Mouse (Mus musculus) Muller cell, postnatal 12 days (primary cell): Measurements from ENCODE around the gene Map1b.

ENCODE experiments used
- DNase-seq: peaks from one replicate; pipeline ENCODE4 v3.0.0-alpha.2; 2015; ENCODE audit errors: inconsistent ontology term

Gene Map1b

GRCm38 (mm10) chr13:99516448-99516881 is at the start of gene Map1b:
Gene Map1b, minus strand, starts transcription at chr13:99516540.
- peak; percentile 85 for DNase-seq

- peak; percentile 54 for DNase-seq
These were observed 48.0 kb upstream of the Map1b start for GRCm38 (mm10) chr13:99564346-99564745.

- no peak for DNase-seq
These were observed 46.7 kb upstream of the Map1b start for GRCm38 (mm10) chr13:99563021-99563420.

DNA sequence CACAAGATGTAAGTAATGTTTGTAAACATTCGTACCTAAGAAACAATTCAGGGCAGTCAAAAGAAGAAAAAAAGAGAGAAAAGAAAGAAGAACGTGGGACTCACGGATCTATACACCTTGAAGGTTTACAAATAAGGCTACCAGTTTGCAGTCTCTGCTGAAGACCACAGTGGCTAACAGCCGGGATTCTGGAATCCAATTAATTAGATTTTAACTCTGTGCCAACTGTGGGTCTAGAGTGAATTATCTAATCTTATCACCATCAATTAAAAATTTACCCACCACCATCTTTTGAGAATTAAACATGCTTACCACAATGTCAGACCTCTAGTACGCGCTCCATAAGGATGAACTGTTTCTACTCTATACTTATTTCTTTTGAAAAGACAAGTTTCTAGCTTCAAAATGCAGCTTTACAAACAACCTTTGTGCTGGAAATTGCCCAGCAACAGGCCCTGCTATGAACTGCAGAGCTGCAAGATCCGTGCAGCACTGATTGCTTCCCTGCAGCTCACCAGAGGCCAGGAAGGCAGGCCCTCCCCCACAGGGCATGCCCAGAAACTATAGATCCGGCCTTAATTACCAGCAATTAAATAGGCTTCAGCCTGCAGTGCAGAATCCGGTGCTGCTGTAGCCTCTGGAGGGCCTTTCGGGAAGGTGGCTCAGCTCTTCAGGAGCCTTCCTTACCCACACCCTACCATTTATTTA is 45.7 kb upstream of the Map1b start:
- no peak for DNase-seq

GRCm38 (mm10) chr13:99560674-99561639 is 44.6 kb upstream of the Map1b start:
- DNase-seq: no peak

DNA sequence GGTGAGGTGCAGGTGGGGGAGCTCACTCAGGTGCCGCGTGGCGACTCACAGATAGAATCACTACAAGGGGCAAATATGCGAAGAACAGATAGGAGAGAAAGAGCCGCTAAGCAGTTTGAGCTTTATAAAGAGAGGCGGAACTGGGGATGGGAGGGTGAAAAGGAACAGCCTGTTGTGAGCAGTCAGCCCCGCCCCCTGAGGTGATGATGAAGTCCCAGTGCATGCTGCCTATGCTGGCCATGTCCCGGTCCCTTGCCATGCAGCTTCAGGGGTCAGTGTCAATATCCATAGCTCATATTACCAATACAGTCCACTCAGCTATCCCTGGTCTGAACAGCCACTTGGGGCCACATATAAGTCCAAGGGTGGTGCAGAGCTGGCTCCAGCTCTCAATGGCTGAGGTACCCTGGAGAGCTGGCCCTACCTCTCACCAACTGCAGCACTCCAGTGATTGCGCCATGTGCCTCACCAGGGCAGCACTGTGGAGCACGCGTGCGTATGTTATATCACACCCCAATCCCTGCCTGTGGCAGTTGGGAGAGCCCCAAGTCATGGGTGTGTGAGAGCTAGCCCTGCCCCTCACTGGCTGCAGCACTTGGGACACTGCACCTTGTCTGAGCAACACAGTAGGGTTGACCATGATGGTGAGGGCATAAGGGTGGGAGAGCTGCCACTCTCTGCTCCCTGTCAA is 42.0 kb upstream of the Map1b start:
- no peak for DNase-seq

GRCm38 (mm10) chr13:99557813-99558212 is 41.5 kb upstream of the Map1b start:
- DNase-seq: no peak

GRCm38 (mm10) chr13:99557331-99557730 is 41.0 kb upstream of the Map1b start:
- no peak for DNase-seq

DNA sequence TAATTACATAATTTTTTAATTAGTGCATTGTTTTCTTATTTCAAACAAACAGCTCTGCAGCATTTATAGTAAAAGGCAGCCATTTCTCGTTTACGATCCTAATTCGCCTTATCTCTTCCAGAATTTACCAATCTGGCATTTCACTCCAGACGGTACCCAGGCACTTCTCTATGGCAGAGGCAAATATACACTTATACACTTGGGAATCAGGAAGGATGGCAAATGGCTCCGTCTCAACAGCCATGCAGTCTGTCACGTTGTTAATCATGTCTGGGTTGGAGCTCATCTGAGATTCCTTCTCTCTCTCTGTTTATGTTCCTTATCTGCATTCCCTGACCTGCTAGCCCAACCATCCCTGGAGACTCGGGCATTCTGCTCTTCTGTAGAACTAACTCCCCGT is 38.6 kb upstream of the Map1b start:
- no peak for DNase-seq

GRCm38 (mm10) chr13:99554466-99554865 is 38.1 kb upstream of the Map1b start:
- DNase-seq: no peak

GRCm38 (mm10) chr13:99552381-99552780 is 36.0 kb upstream of the Map1b start:
- no peak for DNase-seq

DNA sequence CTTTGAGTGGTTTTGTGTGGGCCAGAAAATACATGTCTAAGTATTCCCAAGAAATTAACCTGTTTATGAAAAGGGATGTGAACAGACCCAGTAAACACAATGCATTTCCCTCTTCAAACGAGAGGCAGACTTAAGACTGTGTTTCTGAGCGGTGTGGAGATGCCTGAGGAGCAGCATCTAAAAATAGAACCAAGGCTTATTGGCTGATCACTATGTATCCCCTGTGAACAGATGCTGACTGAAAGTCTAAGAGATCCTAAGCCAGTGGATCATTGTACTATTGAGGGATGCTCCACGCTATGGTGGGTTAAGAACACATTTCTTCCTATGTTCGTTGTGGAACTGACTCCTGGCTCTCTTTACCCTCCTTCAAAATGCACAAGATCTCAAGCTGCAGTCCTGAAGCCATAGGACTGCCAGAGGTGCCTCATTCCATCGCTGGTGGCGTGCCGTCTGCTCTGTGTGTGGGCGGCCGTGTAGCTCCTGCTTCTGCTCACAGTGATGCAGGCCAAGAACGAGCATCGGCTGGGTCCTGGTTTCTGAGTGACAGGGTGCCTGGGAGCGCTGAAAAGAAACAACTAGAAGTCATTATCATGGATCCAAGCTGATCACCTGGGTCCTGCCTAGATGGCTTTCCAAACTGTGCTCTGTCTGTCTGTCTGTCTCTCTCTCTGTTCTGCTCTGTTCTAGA is 34.5 kb upstream of the Map1b start:
- DNase-seq: no peak

- no peak for DNase-seq
These were observed 33.7 kb upstream of the Map1b start for GRCm38 (mm10) chr13:99550060-99550459.

DNA sequence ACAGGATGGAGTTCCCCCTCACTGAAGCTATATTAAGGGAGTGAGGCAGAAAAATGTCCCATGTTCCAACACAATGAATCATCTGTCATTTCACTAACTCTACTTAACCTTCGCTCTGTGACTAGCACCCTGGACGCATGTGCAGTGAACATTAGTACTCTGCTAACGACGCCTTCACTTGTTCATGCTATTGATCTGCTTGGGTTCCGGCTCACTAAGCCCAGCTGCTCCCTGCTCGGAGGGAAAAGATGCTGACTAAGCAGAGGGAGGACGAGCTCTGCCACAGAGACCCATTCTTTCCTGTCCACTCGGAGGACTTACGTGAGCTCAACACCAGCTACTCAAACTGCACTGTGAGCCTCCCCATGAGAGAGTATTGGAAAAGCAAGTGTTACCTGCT is 33.2 kb upstream of the Map1b start:
- DNase-seq: peak; percentile 22

DNA sequence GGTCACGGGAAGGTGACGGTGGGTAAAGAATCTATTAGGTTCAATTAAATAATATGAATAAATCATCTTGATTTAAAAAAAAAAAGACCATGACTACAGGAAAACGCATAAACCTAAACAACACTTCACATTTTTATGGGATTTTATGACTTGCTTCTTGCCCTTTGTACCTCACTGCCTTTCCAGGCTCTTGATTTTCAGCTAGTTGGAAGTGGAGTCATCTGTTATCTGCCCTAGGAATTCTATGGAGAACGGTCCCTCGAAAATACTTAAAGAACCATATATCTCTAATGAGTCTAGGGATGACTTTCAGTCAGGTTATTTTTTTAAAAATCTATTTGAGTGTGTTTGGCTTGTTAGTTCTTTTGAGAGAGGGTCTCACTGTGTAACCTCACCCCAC is 30.5 kb upstream of the Map1b start:
- DNase-seq: no peak

- no peak for DNase-seq
These were observed 28.9 kb upstream of the Map1b start for GRCm38 (mm10) chr13:99545201-99545600.

- no peak for DNase-seq
These were observed 25.3 kb upstream of the Map1b start for GRCm38 (mm10) chr13:99541429-99542267.

- no peak for DNase-seq
These were observed 22.9 kb upstream of the Map1b start for GRCm38 (mm10) chr13:99539288-99539687.

GRCm38 (mm10) chr13:99538851-99539250 is 22.5 kb upstream of the Map1b start:
- no peak for DNase-seq

DNA sequence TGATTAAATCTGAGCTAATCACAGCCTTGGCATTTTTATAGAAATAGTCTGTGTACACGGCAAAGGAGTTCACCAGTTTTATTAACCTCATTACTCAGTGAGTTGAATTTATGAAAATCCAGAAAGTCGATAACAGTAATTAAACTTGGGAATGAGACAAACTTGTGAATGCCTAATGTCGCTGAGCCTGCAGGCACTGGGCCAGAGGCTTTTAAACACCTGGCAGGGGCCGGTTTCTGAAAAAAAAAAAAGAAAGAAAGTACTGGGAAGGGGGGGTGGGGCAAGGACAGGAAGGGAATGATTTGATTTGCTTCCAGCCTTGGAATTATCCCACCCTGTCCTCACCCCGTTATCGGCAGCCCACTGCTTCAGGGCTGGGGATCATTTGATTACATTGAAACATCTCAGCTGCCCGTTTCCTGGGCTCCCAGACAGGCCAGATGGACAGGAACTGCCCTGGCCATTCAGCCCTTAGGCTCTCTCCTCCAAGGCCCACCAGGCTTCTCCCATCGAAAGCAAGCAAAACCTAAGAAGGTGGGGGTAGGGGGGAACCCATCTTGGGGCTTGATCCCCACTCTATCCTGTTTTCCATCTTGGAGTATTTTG is 21.7 kb upstream of the Map1b start:
- no peak for DNase-seq
